Mouse (Mus musculus) adrenal gland (tissue): ENCODE measurements around the gene Taar3.

Experiments used
- intact Hi-C: fragments of 180-260 bp; cut with DNase I; formaldehyde crosslinking; loops from one replicate; pipeline ENCODE4 v1.15.1; 2025
- long read RNA-seq, 2 experiments: library from polyadenylated mRNA; unstranded; transcript quantifications; one replicate each; pipeline ENCODE4 v2.0.0; 2020; ENCODE audit warnings: borderline replicate concordance in 1 of 2; ENCODE audit not compliant: insufficient replicate concordance in 1 of 2

The Taar3 gene
- long read RNA-seq, experiment 1: 0 reads
- long read RNA-seq, experiment 2: 0 reads

DNA sequence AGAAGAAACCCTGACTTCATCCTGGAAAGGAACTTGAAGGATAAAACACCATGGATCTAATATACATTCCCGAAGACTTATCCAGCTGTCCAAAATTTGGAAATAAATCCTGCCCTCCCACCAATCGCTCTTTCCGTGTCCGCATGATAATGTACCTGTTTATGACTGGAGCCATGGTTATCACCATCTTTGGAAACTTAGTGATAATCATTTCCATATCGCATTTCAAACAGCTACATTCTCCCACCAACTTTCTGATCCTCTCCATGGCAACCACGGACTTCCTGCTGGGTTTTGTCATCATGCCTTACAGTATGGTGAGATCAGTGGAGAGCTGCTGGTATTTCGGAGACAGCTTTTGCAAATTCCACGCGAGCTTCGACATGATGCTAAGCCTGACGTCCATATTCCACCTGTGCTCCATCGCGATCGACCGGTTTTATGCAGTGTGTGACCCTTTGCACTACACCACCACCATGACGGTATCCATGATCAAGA lies at the start of gene Taar3:
Taar3 (plus strand) TSS at position 51 of the 498 bp plus-strand sequence.
- intact Hi-C loops: no loop called here

DNA sequence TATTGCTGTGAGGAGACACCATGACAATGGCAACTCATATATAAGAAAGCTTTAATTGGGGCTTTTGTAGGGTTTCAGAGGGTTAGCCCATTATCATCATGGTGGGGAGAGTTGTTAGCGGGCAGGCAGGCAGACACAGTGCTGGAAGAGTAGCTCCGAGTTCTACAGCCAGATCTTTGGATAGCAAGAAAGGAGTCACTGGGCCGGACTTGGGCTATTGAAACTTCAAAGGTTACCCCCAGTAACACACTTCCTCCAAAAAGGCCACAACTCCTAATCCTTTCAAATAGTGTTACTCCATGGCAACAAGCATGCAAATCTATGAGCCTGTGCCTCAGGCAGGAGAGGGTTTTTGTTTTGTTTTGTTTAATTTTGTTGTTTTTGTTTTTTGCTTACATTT lies 48.2 kb upstream of the Taar3 start:
- intact Hi-C loops: no loop called here

DNA sequence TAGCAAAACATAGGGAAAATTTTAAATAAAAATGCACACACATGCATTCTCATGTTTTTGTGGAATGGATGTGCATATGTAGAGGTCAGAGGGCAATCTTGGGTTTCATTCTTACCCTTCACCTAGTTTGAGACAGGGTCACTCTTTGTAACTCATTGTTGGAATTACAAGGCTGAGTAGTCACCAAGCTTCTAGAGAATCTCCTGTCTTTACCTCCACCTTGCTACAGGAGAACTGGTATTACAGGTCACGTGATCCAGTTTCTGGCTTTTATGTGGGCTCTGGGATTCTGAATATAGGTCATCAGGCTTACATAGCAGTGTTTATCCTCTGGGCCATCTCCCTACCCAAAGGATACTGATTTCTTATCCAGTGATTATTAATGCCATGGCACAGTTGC lies 43.7 kb upstream of the Taar3 start:
- intact Hi-C loops: no loop called here

DNA sequence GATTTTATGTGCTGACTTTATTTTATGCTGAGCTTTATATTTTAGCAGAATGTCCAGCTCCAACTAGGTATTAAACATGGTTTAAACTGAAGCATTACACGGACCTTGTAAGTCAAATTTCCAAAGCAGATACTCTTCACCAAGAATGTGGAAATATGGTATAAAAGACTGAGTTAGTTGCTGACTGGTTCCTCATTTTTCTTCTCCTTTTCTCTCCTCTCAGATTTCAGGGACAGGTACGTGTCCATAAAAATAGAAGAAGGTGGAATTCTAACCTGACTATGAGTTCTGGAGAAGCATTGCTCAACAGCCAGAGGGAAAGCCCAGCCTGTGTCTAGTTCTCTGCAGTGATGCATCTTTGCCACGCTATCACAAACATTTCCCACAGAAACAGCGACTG lies 29.3 kb upstream of the Taar3 start, which contains the start of gene Taar1:
Taar1 (plus strand) TSS at position 301 of the 400 bp plus-strand sequence.
- intact Hi-C loops: no loop called here

DNA sequence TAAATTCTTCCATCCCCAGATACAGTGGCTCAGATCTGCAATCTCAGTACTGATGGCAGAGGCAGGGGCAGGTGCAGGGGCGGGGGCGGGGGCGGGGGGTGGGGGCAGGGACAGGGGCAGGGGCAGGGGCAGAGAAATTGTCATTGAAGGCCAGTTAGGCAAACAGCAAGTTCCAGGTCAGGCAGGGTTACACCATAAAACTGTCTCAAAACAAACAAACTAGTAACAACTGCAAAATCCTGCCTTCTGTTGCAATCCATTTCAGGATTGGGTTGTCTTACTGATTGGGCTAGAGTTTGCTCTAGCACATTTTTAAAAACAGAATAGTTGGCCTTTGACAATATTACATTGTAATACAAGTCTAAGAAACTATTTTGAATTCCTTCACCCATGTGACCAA lies 26.9 kb upstream of the Taar3 start:
- intact Hi-C loops: no loop called here

DNA sequence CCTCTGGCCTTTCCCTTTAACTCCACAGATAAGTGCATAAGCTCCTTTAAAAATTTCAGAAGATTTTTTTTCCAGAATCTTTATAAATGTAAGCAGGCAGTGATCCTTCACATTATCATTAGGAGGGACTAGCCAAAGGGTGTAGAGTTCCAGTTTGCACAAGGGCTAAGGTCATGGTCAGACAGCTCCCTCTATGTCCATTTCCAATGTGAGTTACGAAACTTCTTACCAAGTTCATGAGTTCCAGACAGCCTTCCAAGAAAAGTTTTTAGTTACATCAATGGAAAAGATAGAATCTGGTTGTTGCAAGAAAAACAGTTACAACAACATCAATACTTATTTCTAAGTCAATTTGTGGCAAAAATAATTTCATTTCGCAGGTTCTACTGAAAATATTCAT lies 25.4 kb upstream of the Taar3 start:
- intact Hi-C loops: no loop called here

DNA sequence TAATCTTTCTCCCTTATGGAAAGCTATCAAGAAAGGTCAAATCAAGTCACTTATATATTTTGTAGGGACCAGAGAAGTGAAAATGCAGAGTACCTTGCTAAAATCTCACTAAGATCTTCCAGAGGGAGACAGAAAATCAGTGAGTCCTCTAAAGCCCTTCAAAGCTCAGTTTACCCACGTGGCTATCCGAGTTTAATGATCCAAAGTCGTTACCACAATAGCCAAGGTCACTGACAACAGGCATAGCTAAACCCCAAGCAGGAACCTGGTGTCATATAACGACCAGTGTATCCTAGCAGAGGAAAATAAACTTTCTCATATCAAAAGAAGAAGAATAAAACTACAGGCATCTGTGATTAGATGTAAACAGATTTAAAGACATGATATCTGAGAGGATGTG lies 11.7 kb upstream of the Taar3 start:
- intact Hi-C loops: no loop called here

DNA sequence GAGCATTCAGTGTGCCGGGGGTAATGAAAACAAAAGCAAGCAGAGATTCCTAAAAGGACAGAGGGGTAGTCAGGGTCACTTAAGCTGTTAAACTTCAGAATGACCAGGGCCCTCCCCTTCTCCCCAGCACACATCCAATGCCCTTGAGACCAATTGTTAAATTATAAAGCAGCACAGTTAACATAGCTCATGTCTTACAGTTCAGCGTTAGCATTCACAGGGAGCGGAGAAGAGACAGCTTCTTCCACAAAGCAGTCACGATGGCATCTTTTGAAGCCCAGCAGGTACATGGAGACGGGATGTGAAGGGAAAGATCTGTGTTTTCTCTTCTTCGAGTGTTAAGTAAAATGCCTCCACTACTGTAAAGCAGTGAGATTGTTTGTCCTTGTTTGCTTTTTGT lies 11.0 kb upstream of the Taar3 start, which contains the start of gene Taar2:
Taar2 (plus strand) TSS at position 261 of the 400 bp plus-strand sequence.
- intact Hi-C loops: no loop called here

DNA sequence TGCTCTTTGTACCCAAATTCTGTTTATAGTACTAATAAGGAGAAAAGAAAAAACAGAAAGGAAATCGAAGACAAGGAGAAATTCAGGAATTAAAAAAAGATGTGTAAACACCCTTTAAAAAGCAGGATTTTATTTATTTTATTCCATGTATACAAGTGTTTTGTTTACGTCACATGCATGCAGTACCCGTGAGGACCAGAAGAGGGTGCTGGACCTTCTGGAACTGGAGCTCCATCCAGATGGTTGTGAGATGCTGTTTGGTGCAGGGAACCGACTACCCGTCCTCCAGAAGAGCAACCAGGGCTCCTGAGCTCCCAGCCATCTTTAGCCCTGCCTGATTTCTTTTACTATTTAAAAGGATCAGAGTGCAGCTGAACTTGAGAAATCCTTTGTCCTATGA lies 6.9 kb upstream of the Taar3 start:
- intact Hi-C loops: no loop called here

DNA sequence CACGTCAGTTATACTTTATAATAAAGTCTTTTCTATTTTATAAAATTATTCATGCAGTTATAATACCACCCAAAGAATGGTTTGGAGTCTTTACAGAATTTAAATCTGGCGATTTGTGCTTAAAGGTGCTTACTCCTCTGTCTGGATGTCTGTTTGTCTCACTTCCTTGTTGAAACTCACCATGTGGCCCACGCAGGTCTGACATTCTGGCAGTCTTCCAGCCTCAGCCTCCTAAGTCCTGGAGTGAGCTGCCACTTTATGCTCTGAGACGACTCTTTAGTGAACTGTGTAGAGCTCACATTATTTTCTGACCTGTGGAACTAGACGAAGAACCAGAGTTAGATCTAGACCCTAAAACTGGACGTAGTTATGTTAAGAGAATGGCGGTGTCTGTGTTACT lies 1.3 kb upstream of the Taar3 start:
- intact Hi-C loops: no loop called here

DNA sequence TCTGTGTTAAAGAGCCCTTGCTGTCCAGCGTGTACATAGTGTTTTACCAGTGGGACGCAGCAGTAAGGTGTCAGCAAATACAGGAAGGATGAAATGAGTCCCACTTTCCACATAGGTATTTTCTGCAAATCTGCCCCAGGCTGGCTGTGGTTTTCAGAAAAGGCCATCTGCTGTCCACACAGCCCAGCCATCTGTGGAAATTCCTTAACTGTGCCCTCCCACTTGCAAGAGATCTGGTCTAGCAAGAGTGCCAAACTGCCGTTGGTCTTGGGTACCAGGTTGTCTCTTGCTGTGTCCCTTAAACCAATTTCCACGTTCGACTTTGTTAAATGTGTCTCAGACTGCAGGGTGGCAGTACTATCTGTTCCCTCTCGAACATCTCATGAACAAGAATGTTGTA lies 2.4 kb downstream of the Taar3 start:
- intact Hi-C loops: no loop called here

DNA sequence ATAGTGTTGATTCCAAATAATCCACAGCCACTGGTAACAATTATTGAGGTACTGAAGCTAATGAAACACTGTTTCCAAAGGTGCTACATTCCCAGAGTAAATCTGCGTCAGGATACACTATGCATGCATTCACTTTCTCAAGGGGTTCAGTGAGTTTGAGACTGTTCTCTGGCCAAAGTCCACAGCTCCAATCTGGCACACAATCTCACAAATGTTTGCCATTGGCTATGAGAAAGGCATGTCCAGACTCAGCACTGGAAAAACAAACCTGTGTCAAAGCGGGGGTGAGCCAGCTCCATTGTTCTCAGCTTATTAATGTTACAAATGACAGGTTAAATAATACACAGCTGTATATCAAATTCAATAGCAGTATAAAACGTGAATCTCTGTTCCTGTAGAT lies 9.7 kb downstream of the Taar3 start:
- intact Hi-C loops: no loop called here

DNA sequence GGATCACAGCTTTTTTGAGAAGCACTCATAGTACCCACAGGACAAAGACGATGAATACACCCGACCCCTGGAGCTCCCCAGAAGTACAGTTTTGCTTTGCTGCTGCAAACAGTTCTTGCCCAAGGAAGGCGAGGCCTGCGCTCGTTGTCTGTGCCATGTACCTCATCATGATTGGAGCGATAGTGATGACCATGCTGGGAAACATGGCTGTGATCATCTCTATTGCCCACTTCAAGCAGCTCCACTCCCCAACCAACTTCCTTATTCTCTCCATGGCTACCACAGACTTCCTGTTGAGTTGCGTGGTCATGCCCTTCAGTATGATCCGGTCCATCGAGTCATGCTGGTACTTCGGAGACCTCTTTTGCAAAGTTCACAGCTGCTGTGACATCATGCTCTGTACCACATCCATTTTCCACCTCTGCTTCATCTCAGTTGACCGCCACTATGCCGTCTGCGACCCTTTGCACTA lies 11.1 kb downstream of the Taar3 start, which contains the start of gene Taar4:
Taar4 (plus strand) TSS at position 51 of the 472 bp plus-strand sequence.
- intact Hi-C loops: no loop called here

DNA sequence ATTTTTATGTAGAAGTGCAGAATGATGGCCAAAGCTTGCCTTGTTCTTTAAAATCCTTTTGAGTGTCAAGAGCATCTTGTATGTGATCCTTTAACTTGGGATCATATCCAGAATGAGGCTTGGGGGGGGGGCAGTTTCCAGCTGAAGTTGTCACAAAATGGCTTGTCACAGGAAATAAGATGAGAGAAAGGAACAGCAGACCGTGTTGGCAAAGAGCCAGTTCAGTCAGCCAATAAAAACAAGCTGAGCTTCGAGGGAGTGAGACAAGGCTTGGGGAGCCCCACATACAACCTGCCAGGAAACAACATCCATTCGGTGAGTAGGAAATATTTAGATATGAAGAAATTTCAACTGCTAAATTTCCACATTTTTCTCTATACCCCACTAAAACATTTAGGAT lies 14.1 kb downstream of the Taar3 start:
- intact Hi-C loops: no loop called here

DNA sequence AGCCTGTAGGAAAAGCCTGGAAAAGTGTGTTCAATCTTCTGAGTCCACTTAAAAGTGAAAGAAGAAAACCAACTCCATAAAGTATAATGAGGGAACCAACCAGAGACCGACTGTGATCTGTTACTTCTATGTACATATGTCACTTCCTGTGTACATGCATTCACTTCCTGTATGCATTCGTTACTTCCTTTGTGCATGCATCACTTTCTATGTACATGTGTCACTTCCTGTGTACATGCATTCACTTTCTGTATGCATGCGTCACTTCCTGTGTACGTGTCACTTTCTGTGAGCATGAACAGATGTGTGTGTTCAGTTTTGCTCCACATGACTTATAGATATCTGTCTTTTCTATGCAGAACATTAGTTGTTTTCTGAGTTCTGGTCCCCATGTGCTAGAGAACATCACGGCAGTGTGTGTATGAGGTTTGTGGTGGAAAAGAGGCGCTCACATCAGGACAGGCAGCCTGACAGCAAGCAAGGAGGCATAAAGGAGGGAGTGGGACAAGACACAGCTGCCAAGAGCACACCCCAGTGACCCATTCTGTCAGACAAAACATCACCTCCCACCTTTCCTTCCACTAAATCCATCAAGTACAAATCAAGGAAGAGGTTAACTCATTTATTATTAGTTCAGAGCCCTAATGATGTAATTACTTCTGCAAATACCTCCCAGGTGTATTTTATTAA lies 15.7 kb downstream of the Taar3 start:
- intact Hi-C loops: no loop called here

DNA sequence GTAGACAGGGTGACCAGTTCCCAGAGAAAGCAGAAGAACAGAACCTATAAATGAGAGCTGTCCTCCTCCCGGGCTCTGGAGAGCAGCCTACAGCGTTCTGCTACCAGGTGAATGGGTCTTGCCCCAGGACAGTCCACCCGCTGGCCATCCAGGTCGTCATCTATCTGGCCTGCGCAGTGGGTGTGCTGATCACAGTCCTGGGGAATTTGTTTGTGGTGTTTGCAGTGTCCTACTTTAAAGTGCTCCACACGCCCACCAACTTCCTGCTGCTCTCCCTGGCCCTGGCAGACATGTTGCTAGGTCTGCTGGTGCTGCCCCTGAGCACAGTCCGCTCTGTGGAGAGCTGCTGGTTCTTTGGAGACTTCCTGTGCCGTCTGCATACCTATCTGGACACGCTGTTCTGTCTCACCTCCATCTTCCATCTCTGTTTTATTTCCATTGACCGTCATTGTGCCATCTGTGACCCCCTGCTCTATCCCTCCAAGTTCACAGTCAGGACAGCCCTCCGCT lies 21.4 kb downstream of the Taar3 start, which contains the start of gene Taar5:
Taar5 (plus strand) TSS at position 51 of the 510 bp plus-strand sequence.
- intact Hi-C loops: no loop called here

DNA sequence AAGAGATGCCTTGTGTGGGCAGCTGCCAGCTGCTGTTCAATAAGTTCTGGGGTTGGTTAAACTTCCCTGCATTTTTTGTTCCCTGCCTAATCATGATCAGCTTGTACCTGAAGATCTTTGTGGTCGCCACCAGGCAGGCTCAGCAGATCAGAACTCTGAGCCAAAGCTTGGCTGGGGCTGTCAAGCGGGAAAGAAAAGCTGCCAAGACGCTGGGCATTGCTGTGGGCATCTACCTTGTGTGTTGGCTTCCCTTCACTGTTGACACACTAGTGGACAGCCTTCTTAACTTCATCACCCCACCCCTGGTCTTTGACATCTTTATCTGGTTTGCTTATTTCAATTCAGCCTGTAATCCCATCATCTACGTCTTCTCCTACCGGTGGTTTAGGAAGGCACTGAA lies 21.9 kb downstream of the Taar3 start:
- intact Hi-C loops: no loop called here

DNA sequence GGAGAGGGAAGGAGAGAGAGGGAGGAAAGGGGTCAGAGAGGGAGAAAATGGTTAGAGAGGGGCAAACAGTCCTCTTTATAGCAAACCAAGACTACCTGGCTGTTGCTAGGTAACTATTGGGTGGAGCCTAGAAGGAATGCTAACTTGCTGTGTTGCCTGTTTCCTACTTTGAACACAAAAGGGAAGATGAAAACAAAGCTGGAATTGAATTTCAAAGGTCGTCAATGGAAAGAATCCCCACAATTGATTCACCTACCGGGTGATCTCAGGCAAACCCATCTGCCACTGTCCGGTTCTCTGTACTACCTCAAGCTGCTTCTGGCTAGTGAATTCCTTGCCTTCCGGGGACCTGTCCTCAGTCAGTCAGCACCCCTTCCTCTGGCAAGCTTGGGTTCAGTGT lies 28.6 kb downstream of the Taar3 start:
- intact Hi-C loops: loop anchor here (2.0 to 5.0 kb wide), 3 partner anchors 103 to 163 kb away; no protein-coding TSS in a partner anchor

DNA sequence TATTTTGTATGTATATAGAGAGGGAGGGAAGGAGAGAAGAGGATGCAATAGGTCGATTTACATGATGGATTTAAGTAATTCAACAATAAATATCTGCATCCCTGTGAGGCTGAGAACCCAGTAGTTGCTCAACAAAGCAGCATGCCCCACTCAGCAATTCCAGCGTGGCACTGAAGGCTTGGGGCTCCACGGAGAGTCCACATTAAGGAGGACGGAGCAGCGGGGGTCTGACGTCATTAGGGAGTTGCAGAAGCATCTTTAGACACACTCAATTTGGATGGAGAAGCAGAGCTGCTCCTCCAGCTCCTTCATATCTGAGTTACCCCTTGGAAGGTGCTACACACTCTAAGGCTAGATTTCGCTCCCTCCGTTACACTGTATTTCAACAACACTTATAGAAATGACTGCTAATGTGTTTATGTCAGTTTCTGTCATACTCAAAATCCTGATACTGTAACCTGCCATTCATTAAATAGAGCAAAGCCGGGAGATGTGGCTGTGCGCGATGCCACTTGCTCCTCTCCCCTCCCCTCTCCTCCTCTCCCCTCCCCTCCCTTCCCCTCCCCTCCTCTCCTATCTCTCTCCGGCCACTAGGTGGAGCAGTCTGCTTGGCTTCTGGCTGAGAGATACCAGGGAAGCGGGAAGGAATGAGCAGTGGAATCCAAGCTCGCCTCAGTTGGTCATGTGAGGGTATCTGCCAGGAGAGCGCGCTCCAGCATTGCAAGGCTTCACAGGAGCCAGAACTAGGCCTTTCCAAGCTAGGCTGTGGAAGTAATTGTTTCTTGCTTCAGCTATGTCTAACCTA lies 29.7 kb downstream of the Taar3 start:
- intact Hi-C loops: loop anchor here (2.0 to 5.0 kb wide), 3 partner anchors 102 to 164 kb away; no protein-coding TSS in a partner anchor

DNA sequence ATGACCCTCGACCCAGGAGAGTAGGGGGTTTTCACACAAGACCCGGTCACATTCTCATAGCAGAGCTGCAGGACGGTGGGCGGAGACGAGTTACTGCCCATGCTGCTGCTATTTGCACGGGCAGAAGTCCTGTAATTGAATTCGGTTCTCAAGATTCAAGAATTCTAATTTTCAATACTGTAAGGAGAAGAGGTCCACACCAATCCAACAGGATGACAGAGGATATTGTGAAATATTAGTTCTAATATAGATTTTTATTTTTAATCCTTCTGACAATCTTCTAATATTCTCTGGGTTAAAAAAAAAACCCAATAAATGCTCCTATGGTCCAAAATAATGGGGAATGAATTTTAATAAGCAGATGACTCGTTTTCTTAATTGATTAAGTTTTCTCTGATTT lies 36.2 kb downstream of the Taar3 start, which contains the start of gene Taar6:
Taar6 (minus strand) TSS at position 101 of the 400 bp plus-strand sequence.
- intact Hi-C loops: no loop called here

DNA sequence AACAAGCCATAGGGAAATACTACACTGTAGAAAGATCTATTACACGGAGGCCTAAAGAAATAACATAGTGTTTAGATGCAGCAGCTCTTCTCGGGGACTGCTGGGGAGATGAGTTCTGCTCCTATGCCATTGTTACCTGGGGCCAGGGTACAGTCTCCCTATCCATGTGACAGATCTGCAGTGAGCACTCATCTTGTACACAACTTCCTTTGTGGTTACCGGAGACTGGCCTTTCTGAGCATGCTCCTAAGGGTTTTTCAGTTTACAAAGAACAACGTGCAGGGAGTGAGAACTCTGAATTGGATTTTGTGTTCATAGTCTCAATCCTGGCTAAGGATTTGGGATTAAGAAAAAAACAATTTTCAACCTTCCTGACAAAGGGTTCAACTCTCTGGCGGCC lies 37.1 kb downstream of the Taar3 start:
- intact Hi-C loops: no loop called here

DNA sequence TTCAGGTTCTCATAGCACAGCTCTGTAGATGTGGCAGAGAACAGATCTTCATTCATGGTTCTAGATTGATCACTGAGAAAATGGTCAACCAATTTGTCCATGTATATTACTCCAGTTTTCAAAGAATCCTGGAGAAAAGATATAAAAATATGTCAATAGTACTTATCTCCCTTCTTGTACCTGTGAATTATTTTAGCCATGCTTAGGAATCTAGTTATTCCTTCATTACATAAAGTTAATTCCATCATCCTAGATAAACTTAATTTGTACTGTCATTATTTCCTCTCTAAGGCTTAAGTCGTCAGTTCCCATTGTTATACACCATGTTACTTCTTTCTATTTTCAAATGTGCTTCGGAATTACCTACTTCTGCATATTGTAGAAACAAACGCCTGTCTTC lies 44.0 kb downstream of the Taar3 start, which contains the start of gene Taar7a:
Taar7a (minus strand) TSS at position 101 of the 400 bp plus-strand sequence.
- intact Hi-C loops: no loop called here
